Mouse (Mus musculus): ENCODE measurements around the gene Cacnb4. TPM values are rescaled to one million over a fixed set of nuclear protein-coding genes. Genes with fewer than 3 reads are reported as not detected.

Gene Cacnb4
- 0.63 and 1.6 TPM in 2 replicates for polyA plus RNA-seq (2015; fragmentation: Nextera tagmentation; extraction: Ambion mirVana)

DNA sequence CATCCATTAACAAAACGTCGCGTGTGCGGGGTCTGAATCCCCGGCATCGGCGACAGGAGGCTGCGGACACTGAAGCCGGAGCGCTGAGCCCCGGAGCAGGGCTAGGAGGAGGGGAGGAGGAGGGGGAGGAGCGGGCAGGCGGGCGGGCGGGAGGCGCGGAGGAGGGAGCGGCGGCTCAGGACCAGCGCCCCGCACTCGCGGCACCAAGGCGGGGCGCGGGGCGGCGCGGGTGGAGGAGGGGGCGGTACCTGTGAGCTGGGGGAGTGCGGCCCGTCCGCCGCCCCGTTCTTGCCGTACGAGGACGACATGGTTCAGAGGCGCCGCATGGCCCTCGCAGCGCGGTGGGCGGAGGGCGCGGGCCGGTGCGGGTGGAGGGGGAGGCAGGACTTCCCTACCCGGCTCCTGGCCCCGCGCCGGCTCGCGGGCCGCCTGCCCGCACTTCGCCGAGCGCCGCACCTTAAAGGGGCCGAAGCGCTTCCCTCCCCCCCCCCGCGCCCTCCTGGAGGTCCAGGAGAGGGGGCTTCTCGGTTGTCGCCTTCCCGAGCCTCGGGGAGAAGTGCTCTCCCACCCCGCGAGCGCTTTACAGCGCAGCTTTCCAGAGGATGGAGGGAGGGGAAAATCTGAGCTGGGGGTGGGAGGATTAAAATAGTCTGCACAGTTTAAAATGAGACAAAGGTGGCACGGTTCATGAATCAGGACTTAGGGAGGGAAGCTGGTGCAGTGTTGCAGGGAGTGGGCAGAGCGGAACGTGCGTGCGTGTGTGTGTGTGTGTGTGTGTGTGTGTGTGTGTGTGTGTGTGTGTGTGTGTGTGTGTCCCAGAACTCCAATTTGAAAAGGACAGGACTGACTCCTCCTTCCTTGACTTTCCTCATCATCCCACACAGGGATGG is at the start of gene Cacnb4:
Gene Cacnb4, minus strand, starts transcription at position 809 of the 890 bp plus-strand sequence.
- no peak within 1 kb of the TSS for H3K27ac ChIP-seq
- H3K36me3 ChIP-seq, result no peaks in the 10 kb centered on the region
- ATAC-seq (ENCODE audit: insufficient number of reproducible peaks, low FRiP score, low TSS enrichment, low read depth), result peak; percentile 82
- peaks cover 14% of the 10 kb centered on the region for H3K27me3 ChIP-seq
- WGBS, result under 1% methylated on average over 39 of the region's 77 CpGs
- peak within 1 kb of the TSS; percentile 70 for H3K4me3 ChIP-seq
- peaks cover 16% of the 10 kb centered on the region for H3K4me1 ChIP-seq
- peak within 1 kb of the TSS; percentile 62 for H3K9ac ChIP-seq
- peak within 1 kb of the TSS; percentile 95 for H3K4me2 ChIP-seq
- H3K9me3 ChIP-seq, result no peaks in the 10 kb centered on the region

DNA sequence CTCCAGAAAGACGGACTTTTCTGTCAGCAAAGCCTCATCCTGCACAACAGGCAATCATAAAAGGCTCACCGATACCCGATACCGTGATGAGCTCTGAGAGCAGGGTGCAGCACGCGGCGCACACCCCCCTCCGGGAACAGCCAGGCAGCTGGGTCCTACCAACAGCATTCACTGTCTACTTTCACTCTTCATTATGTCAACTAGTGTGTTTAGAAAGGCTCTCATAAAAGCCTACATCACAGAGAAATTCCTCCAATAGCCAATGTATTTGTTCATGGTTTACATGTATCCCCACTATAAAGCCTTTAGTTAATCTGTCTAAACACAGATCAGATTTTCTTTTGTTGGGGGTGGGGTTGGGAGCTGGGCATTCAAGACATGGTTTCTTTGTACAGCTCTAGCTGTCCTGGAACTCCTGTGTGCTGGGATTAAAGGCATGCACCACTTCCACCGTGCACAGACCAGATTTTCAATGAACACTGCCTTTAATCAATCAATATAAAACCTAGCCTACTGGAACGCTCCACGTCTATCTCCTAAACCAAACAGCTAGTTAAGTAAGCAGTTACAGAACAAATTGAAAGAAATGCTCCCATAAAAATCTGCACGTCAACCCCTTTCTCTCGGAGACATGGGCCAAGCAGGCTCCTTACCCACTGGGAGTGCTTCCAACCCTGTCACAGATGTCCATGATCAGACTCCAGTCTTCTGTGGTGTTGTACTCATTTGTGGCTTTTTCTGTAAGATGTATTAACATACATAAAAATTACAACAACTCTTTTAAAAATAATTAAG is 43.8 kb upstream of the Cacnb4 start:
- H3K4me1 ChIP-seq, result no peaks in the 10 kb centered on the region
- no peaks in the 10 kb centered on the region for H3K9me3 ChIP-seq
- WGBS, result 45% methylated on average over 13 of the region's 13 CpGs
- no peak overlapping the region for H3K4me2 ChIP-seq
- no peaks in the 10 kb centered on the region for H3K36me3 ChIP-seq
- no peak for ATAC-seq (ENCODE audit: insufficient number of reproducible peaks, low FRiP score, low TSS enrichment, low read depth)
- no peaks in the 10 kb centered on the region for H3K27me3 ChIP-seq
- no peak overlapping the region for H3K4me3 ChIP-seq
- no peak overlapping the region for H3K27ac ChIP-seq
- H3K9ac ChIP-seq, result no peak overlapping the region

DNA sequence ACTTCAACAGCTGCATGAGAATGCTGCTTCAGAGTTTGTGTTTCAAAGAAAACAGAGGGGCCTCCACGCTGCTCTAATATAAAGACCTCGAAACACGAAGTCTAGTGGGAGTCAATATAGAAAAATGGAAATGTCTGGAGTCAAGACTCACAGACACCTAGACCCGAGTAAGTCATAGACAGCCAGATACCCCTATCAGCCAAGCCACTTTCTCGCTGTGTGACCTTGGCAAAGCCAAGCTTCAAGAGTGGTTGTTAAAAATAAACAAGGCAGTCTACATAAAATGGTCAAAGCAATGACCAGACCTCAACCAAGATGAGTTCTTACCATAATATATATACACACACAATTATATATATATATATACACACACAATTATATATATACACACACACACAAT is 40.4 kb upstream of the Cacnb4 start:
- no peaks in the 10 kb centered on the region for H3K4me1 ChIP-seq
- 93% methylated on average over 5 of the region's 5 CpGs for WGBS
- no peak overlapping the region for H3K27ac ChIP-seq
- H3K4me3 ChIP-seq, result no peak overlapping the region
- H3K36me3 ChIP-seq, result peaks cover 24% of the 10 kb centered on the region
- H3K27me3 ChIP-seq, result no peaks in the 10 kb centered on the region
- H3K4me2 ChIP-seq, result no peak overlapping the region
- H3K9me3 ChIP-seq, result no peaks in the 10 kb centered on the region
- ATAC-seq (ENCODE audit: insufficient number of reproducible peaks, low FRiP score, low TSS enrichment, low read depth), result no peak
- no peak overlapping the region for H3K9ac ChIP-seq

DNA sequence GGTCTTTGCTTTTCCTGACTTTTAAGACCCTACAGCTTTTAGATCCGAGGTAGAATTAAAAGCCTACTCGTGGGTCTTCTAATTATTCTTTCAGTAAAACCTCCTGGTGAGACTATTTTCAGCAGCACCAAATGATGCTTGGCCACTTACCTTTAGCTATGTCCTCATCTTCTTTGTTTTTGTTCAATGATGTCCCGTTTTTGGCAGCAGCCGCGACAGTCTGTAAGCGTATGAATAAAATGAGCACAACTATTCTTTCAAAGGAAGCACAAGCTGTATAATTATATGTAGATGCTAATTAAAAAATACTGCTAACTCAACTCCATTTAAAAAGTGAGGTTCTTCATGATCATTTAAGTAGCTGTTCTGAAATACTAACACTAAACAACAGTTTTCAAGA is 38.9 kb upstream of the Cacnb4 start:
- Histone ChIP-seq H3K4me1 (no peaks in the 10 kb centered on the region), H3K9ac (no peak overlapping the region), H3K9me3 (no peaks in the 10 kb centered on the region), H3K4me2 (no peak overlapping the region), H3K27me3 (no peaks in the 10 kb centered on the region), H3K27ac (no peak overlapping the region), H3K36me3 (peaks cover 25% of the 10 kb centered on the region), H3K4me3 (no peak overlapping the region)
- no peak for ATAC-seq (ENCODE audit: insufficient number of reproducible peaks, low FRiP score, low TSS enrichment, low read depth)
- 81% methylated on average over 6 of the region's 6 CpGs for WGBS

DNA sequence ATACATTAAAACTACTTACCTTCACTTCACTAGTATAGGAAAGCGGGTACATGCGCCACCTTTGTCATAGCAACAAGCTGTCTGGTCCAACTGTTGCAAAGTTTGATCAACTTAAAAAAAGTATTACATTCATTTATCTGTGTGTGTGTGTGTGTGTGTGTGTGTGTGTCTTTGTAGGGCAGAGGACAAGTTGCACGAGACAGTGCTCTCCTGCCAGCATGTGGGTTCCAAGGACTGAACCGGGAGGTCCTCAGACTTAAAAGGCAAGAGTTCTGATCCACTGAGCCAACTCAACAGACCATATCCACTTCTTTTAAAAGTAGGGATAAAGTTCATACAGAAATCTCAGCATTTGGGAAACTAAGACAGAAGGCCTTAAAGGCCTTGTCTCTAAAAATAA is 37.5 kb upstream of the Cacnb4 start:
- H3K27me3 ChIP-seq, result no peaks in the 10 kb centered on the region
- peaks cover 37% of the 10 kb centered on the region for H3K36me3 ChIP-seq
- H3K4me2 ChIP-seq, result no peak overlapping the region
- no peak overlapping the region for H3K4me3 ChIP-seq
- ATAC-seq (ENCODE audit: insufficient number of reproducible peaks, low FRiP score, low TSS enrichment, low read depth), result no peak
- H3K27ac ChIP-seq, result no peak overlapping the region
- H3K9me3 ChIP-seq, result no peaks in the 10 kb centered on the region
- no peak overlapping the region for H3K9ac ChIP-seq
- 94% methylated on average over 4 of the region's 4 CpGs for WGBS
- no peaks in the 10 kb centered on the region for H3K4me1 ChIP-seq

DNA sequence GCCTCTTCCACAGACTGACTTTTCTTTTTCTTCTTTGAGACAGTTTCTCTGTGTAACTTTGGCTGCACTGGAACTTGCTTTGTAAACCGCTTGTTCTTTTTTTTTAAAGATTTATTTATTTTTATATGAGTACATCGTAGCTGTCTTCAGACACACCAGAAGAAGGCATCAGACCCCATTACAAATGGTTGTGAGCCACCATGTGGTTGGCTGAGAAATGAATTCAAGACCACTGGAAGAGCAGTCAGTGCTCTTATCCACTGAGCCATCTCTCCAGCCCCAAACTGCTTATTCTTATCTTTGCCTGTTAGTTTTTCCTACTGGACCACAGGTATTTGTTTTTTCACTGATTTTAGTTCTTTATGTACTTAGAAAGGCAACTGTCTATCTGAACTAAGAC is 34.2 kb upstream of the Cacnb4 start:
- Histone ChIP-seq H3K9me3 (no peaks in the 10 kb centered on the region), H3K4me3 (no peak overlapping the region), H3K36me3 (peaks cover 49% of the 10 kb centered on the region), H3K27me3 (no peaks in the 10 kb centered on the region), H3K4me2 (no peak overlapping the region), H3K4me1 (no peaks in the 10 kb centered on the region), H3K27ac (no peak overlapping the region), H3K9ac (no peak overlapping the region)
- 95% methylated on average over 2 of the region's 2 CpGs for WGBS
- ATAC-seq (ENCODE audit: insufficient number of reproducible peaks, low FRiP score, low TSS enrichment, low read depth), result no peak

DNA sequence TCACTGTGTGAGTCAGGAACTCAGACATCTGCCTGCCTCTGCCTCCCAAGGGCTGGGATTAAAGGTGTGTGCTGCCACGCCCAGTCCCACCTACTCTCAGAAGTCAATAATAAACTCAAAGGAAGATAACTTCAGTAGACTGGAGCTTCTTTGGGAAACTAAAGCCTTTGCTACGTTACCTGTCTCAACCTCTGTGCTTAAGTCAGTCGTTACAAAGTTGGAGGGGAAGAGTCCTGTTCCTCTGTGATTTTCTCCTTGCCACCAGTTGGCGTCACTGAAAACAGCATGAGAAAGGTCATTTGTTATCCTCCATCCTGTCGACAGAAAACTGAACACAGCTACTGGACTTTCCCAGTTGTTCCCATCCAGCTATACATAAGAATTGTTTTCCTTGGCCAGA is 32.8 kb upstream of the Cacnb4 start:
- no peak overlapping the region for H3K27ac ChIP-seq
- no peaks in the 10 kb centered on the region for H3K9me3 ChIP-seq
- H3K4me3 ChIP-seq, result no peak overlapping the region
- no peak for ATAC-seq (ENCODE audit: insufficient number of reproducible peaks, low FRiP score, low TSS enrichment, low read depth)
- H3K9ac ChIP-seq, result no peak overlapping the region
- no peaks in the 10 kb centered on the region for H3K27me3 ChIP-seq
- H3K36me3 ChIP-seq, result peaks cover 44% of the 10 kb centered on the region
- no peaks in the 10 kb centered on the region for H3K4me1 ChIP-seq
- no peak overlapping the region for H3K4me2 ChIP-seq
- WGBS, result 91% methylated on average over 5 of the region's 5 CpGs

DNA sequence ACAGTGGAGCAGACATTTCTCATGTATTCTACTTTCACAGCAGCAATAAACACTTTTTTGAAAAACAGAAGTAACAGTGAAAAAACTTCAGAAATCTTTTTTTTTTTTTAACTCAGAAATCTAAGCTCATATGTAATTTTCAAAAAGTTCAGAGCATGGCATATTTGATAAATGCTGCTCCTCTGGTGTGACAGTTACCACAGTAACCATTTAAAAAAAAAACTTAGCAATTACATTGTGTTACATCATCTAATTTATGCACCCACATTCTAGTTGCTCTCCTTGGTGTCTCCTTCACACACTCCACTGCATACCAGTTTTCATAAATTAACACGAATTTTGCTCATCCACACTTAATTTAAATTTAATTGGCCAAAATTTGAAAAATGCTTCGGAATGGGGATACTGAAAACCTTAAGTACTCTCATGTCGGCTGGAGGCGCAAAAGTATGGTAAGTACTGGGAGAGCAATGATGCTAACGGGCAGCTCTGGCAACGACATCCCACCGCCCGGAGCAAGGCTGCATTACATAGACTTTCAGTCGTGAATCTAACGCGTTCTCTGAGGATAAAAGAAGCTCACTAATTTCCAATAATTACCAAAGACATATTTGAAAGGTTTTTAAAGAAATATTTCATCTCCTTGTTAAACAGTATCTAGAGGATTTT is 24.9 kb upstream of the Cacnb4 start:
- Histone ChIP-seq H3K4me2 (no peak overlapping the region), H3K9me3 (no peaks in the 10 kb centered on the region), H3K4me3 (no peak overlapping the region), H3K9ac (no peak overlapping the region), H3K27ac (no peak overlapping the region), H3K4me1 (no peaks in the 10 kb centered on the region), H3K36me3 (peaks cover 28% of the 10 kb centered on the region), H3K27me3 (no peaks in the 10 kb centered on the region)
- 86% methylated on average over 11 of the region's 11 CpGs for WGBS
- no peak for ATAC-seq (ENCODE audit: insufficient number of reproducible peaks, low FRiP score, low TSS enrichment, low read depth)

DNA sequence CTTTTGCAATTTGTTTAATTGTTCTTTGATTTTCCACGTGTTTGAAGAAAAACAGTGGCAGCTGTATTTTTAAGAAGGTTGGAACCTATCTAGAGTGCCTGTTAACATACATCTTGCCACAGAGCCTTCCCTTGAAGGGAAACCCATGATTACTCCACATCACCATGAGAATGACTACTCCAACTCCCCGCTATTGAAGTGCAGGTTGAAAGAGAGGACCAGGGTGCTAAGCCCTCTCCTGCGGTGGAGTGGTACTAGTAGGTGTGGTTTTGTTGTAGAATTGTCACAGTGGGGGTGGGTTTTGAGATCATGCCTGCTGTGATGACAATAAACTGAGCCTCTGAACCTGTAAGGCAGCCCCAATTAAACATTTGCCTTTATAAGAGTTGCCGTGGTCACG is 23.7 kb upstream of the Cacnb4 start:
- Histone ChIP-seq H3K9me3 (no peaks in the 10 kb centered on the region), H3K27ac (no peak overlapping the region), H3K27me3 (no peaks in the 10 kb centered on the region), H3K4me3 (no peak overlapping the region), H3K36me3 (peaks cover 24% of the 10 kb centered on the region), H3K4me1 (no peaks in the 10 kb centered on the region), H3K4me2 (no peak overlapping the region), H3K9ac (no peak overlapping the region)
- no peak for ATAC-seq (ENCODE audit: insufficient number of reproducible peaks, low FRiP score, low TSS enrichment, low read depth)
- WGBS, result 52% methylated on average over 5 of the region's 5 CpGs

DNA sequence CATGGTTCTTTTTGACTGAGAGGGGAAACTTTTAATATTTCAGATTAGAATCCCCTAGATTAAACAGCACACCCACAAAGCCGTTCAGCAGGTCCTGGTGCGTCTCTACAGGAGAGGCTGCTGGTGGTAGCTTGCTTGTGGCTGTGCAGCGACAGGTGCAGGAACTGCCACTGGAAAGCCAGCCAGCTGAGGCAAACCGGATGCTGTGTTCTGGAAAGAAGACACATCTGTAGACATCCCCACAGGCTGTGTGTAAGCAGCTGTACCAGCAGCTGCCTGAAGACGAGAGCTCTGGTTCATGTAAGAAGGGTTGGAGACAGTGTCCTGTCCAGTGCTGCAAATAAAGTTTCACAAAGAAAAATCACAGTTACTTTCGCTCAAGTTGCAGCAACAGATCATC is 18.0 kb upstream of the Cacnb4 start:
- Histone ChIP-seq H3K36me3 (peaks cover 12% of the 10 kb centered on the region), H3K4me2 (no peak overlapping the region), H3K4me3 (no peak overlapping the region), H3K4me1 (no peaks in the 10 kb centered on the region), H3K27me3 (no peaks in the 10 kb centered on the region), H3K9me3 (no peaks in the 10 kb centered on the region), H3K9ac (no peak overlapping the region), H3K27ac (no peak overlapping the region)
- 77% methylated on average over 6 of the region's 6 CpGs for WGBS
- ATAC-seq (ENCODE audit: insufficient number of reproducible peaks, low FRiP score, low TSS enrichment, low read depth), result no peak

DNA sequence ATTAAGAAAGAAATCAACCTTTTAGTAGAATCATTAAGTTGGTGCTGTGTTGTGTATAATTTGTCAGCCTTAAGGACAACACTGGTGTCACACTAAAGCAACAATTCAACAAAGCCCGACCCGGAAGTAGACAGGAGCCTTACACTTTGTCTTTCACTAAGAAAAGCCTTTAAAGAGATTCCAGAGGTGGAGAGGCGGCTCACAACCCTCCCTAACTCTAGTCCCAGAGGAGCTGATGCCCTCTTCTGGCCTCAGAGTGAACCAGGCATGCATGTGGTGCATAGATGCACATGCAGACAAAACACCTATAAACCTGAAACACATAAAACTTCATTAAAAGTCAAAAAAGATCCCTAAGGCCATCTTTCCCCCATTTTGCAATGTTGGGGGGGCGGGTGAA is 15.1 kb upstream of the Cacnb4 start:
- no peaks in the 10 kb centered on the region for H3K27me3 ChIP-seq
- ATAC-seq (ENCODE audit: insufficient number of reproducible peaks, low FRiP score, low TSS enrichment, low read depth), result no peak
- 79% methylated on average over 4 of the region's 4 CpGs for WGBS

DNA sequence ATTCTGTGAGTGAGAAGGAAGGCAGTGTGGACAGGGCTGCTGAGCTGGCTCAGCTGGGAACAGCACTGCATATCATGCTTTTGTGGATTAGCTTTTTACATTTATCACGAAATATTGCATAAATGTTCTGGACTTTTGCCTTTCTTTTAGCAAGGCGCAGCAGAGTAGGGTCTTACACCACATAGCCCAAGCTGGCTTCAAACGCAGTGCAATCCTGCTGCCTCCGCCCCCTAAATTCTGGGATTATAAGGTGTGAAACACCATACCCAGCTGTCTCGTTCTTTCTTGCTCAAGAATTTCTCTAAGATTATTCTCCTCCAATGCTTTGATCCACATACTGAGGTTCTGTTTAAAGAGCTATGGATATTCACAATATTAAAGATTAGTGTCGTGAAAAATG is 10.0 kb upstream of the Cacnb4 start:
- Histone ChIP-seq H3K9me3 (no peaks in the 10 kb centered on the region), H3K4me1 (no peaks in the 10 kb centered on the region), H3K4me2 (no peak overlapping the region), H3K36me3 (no peaks in the 10 kb centered on the region), H3K27ac (no peak overlapping the region), H3K4me3 (no peak overlapping the region), H3K27me3 (no peaks in the 10 kb centered on the region), H3K9ac (no peak overlapping the region)
- WGBS, result 67% methylated on average over 6 of the region's 6 CpGs
- no peak for ATAC-seq (ENCODE audit: insufficient number of reproducible peaks, low FRiP score, low TSS enrichment, low read depth)

More for the DNA sequence above, 15.1 kb upstream of the Cacnb4 start:
- H3K4me2 ChIP-seq, result no peak overlapping the region
- no peaks in the 10 kb centered on the region for H3K9me3 ChIP-seq
- H3K4me1 ChIP-seq, result no peaks in the 10 kb centered on the region
- peaks cover 7% of the 10 kb centered on the region; the same call in 1 of the 2 replicates for H3K36me3 ChIP-seq
- no peak overlapping the region for H3K27ac ChIP-seq
- H3K4me3 ChIP-seq, result no peak overlapping the region
- no peak overlapping the region for H3K9ac ChIP-seq
